ENCODE assay signal across 28 mouse cellular contexts in genomic region chr5:115738032-115738431, GRCm38 (mm10). TPM values are rescaled to one million over a fixed set of nuclear protein-coding genes. Genes with fewer than 3 reads are reported as not detected.
A peak's percentile ranks its signal among the peaks of the same experiment; 100 is the strongest.
DNase-seq lines count a peak whose midpoint lies in the region; ATAC-seq and TF ChIP-seq lines count a peak whose summit lies in the region.
"Had no signal": no experiment of that assay in that cellular context is flagged by ENCODE, and none has a peak within 500 bp of the region (broad histone marks: within the 10 kb centered on the region; RNA-seq: fewer than 3 reads in every experiment).

No protein-coding gene starts in this region.

- H3K4me1 ChIP-seq in midbrain, postnatal 0 days (ENCODE audit: insufficient read depth, low read length): no peaks in the 10 kb centered on the region
- no peaks in the 10 kb centered on the region for H3K4me1 ChIP-seq in midbrain, embryonic 14.5 days (ENCODE audit: control insufficient read depth, insufficient read depth, low read length)
- H3K4me1 ChIP-seq: embryonic facial prominence, embryonic 10.5 days; embryonic facial prominence, embryonic 13.5 days; heart, embryonic 13.5 days had no signal

- 89% methylated on average over 5 of the region's 5 CpGs for WGBS in midbrain, postnatal 0 days
- 93% methylated on average over 5 of the region's 5 CpGs for WGBS in midbrain, embryonic 14.5 days

- DNase-seq in heart, adult 11 months: peak; percentile 64
- DNase-seq in heart, adult 8-10 months (ENCODE audit: low spot score): no peak
- no peak for DNase-seq in midbrain, postnatal 0 days (ENCODE audit: low spot score)
- DNase-seq in midbrain, embryonic 14.5 days: no peak
- DNase-seq in ES-CJ7 (ENCODE audit: low read depth, low spot score) (peak; percentile 44), R1 (ENCODE audit: low read depth, low spot score) (peak; percentile 52)
- DNase-seq in adrenal gland, postnatal 10 days: no peak
- DNase-seq: adrenal gland, postnatal 14 days; cerebellum, adult 11 months; cerebellum, adult 2 months; cerebellum, postnatal 10 days; cerebellum, postnatal 36 days; embryo, embryonic 11 days; gastrocnemius, postnatal 10 days; gastrocnemius, postnatal 36 days; heart, adult 18-20 months; heart, postnatal 14 days; heart, postnatal 4 days; kidney, adult 18-20 months had no signal

- no peak for ATAC-seq in midbrain, postnatal 0 days (ENCODE audit: low FRiP score)
- ATAC-seq in midbrain, embryonic 14.5 days (ENCODE audit: low FRiP score, low TSS enrichment): no peak
- no peak for ATAC-seq in frontal cortex, adult (ENCODE audit: low TSS enrichment)
- ATAC-seq: forebrain, embryonic 15.5 days had no signal

- no peaks in the 10 kb centered on the region for H3K27me3 ChIP-seq in midbrain, postnatal 0 days (ENCODE audit: insufficient read depth, low read length)
- H3K27me3 ChIP-seq in midbrain, embryonic 14.5 days (ENCODE audit: control insufficient read depth, insufficient read depth, low read length): no peaks in the 10 kb centered on the region
- H3K27me3 ChIP-seq: forebrain, embryonic 12.5 days; hindbrain, embryonic 15.5 days had no signal

- no peaks in the 10 kb centered on the region for H3K9me3 ChIP-seq in midbrain, postnatal 0 days (ENCODE audit: low read length)
- no peaks in the 10 kb centered on the region for H3K9me3 ChIP-seq in midbrain, embryonic 14.5 days (ENCODE audit: control insufficient read depth, low read length)
- H3K9me3 ChIP-seq: embryonic facial prominence, embryonic 13.5 days; forebrain, embryonic 12.5 days; forebrain, embryonic 15.5 days; heart, embryonic 10.5 days; hindbrain, embryonic 15.5 days had no signal

- H3K36me3 ChIP-seq in midbrain, postnatal 0 days (ENCODE audit: insufficient read depth, low read length): no peaks in the 10 kb centered on the region
- no peaks in the 10 kb centered on the region for H3K36me3 ChIP-seq in midbrain, embryonic 14.5 days (ENCODE audit: control insufficient read depth, insufficient read depth, low read length)
- H3K36me3 ChIP-seq: embryonic facial prominence, embryonic 10.5 days; embryonic facial prominence, embryonic 13.5 days; forebrain, embryonic 12.5 days; forebrain, embryonic 15.5 days; heart, embryonic 10.5 days; heart, embryonic 13.5 days; hindbrain, embryonic 15.5 days had no signal

- no peak overlapping the region for H3K27ac ChIP-seq in midbrain, postnatal 0 days (ENCODE audit: low read depth, low read length)
- no peak overlapping the region for H3K27ac ChIP-seq in midbrain, embryonic 14.5 days (replicated peaks; ENCODE audit: low read depth, low read length)
- H3K27ac ChIP-seq: embryonic facial prominence, embryonic 10.5 days; embryonic facial prominence, embryonic 13.5 days; forebrain, embryonic 12.5 days; forebrain, embryonic 15.5 days; heart, embryonic 10.5 days; heart, embryonic 13.5 days; hindbrain, embryonic 15.5 days had no signal

- no peak overlapping the region for H3K4me3 ChIP-seq in midbrain, postnatal 0 days (ENCODE audit: low read depth, low read length)
- H3K4me3 ChIP-seq in midbrain, embryonic 14.5 days (replicated peaks; ENCODE audit: low read depth, low read length): no peak overlapping the region
- H3K4me3 ChIP-seq: embryonic facial prominence, embryonic 10.5 days; embryonic facial prominence, embryonic 13.5 days; erythroblast, embryonic 14.5 days; forebrain, embryonic 12.5 days; forebrain, embryonic 15.5 days; heart, embryonic 10.5 days; heart, embryonic 13.5 days; hindbrain, embryonic 15.5 days had no signal

- H3K4me2 ChIP-seq in midbrain, postnatal 0 days (ENCODE audit: low read depth, low read length, poor library complexity, severe bottlenecking): no peak overlapping the region
- H3K4me2 ChIP-seq in midbrain, embryonic 14.5 days (ENCODE audit: low read length): no peak overlapping the region
- H3K4me2 ChIP-seq: embryonic facial prominence, embryonic 13.5 days; forebrain, embryonic 12.5 days; forebrain, embryonic 15.5 days; heart, embryonic 13.5 days; hindbrain, embryonic 15.5 days had no signal

- H3K9ac ChIP-seq in midbrain, postnatal 0 days (replicated peaks; ENCODE audit: low read length, poor library complexity, severe bottlenecking): no peak overlapping the region
- H3K9ac ChIP-seq in midbrain, embryonic 14.5 days (replicated peaks; ENCODE audit: low read length): no peak overlapping the region
- H3K9ac ChIP-seq: embryonic facial prominence, embryonic 13.5 days; forebrain, embryonic 12.5 days; forebrain, embryonic 15.5 days; heart, embryonic 13.5 days; hindbrain, embryonic 15.5 days had no signal

- peak; percentile 14; the same call in 1 of the 2 replicates for TF ChIP-seq CTCF in midbrain, postnatal 0 days (IDR thresholded peaks at IDR 0.05)

RNA-seq across cellular contexts. Expression of gene Bicdl1, which starts 6.6 kb away (rescaled TPM):
- total RNA-seq in heart, adult 8-10 months (2022): 1 to 10 TPM; 6.2 to 8.9 (median 8.3) TPM
- 185 and 195 TPM in 2 replicates for total RNA-seq in midbrain, postnatal 0 days (2014; rRNA removed)
- polyA plus RNA-seq in midbrain, postnatal 0 days (2015; fragmentation: Nextera tagmentation; extraction: Ambion mirVana): 34.4 and 35.7 TPM in 2 replicates
- polyA plus RNA-seq in midbrain, embryonic 14.5 days (2014; fragmentation: Nextera tagmentation; extraction: Ambion mirVana): 39.0 and 42.2 TPM in 2 replicates
- total RNA-seq in adrenal gland, postnatal 10 days (2021): 10 to 100 TPM in 1 of 2 experiments, 1 to 10 TPM in 1; 7.9 to 10.6 TPM

Comparison
In these comparisons a context has a peak if more than half of its experiments do, and no peak if none do; other contexts are left out.
1. DNase-seq: peak in heart, adult 11 months (single experiment), ES-CJ7 (single experiment) and R1 (single experiment); none in heart, adult 8-10 months (single experiment), midbrain, postnatal 0 days (single experiment), midbrain, embryonic 14.5 days (single experiment) and adrenal gland, postnatal 10 days (single experiment).
2. RNA of gene Bicdl1, which starts 6.6 kb away (total RNA-seq): 185 to 195 TPM in midbrain, postnatal 0 days; 7.9 to 10.6 TPM in adrenal gland, postnatal 10 days and 6.2 to 8.9 TPM in heart, adult 8-10 months; every median in the first group is over 10 times any median in the second.